Mouse (Mus musculus) neural tube, embryonic 14.5 days (tissue): Measurements from ENCODE around the gene Gm20388. TPM values are rescaled to one million over a fixed set of nuclear protein-coding genes. Genes with fewer than 3 reads are reported as not detected.

Source experiments
- ATAC-seq: fragments of 200-750 bp; cut with Nextera tagmentation; 2 replicates; pipeline ENCODE4 v1.8.0; 2017; ENCODE audit warnings: low read depth, mild to moderate bottlenecking, moderate TSS enrichment, moderate library complexity
- H3K27ac ChIP-seq: fragments of 300-500 bp; sonication (generic); 2 replicates; pipeline ENCODE4 v1.5.1; 2014; ENCODE audit warnings: low read depth, mild to moderate bottlenecking, control low read depth, low read length, moderate library complexity, mixed read lengths
- H3K27me3 ChIP-seq: fragments of 300-500 bp; sonication (generic); 2 replicates; pipeline ENCODE4 v1.6.1; 2014; ENCODE audit warnings: low read length; ENCODE audit not compliant: control insufficient read depth, insufficient read depth
- H3K36me3 ChIP-seq: fragments of 300-500 bp; sonication (generic); 2 replicates; pipeline ENCODE4 v1.6.1; 2014; ENCODE audit warnings: low read length, mixed read lengths; ENCODE audit not compliant: control insufficient read depth, insufficient read depth
- H3K4me1 ChIP-seq: fragments of 300-500 bp; sonication (generic); 2 replicates; pipeline ENCODE4 v1.6.1; 2014; ENCODE audit warnings: low read length; ENCODE audit not compliant: control insufficient read depth, insufficient read depth
- H3K4me2 ChIP-seq: fragments of 300-500 bp; sonication (generic); 2 replicates; pipeline ENCODE4 v1.6.1; 2014; ENCODE audit warnings: mild to moderate bottlenecking, low read depth, low read length, control low read depth
- H3K4me3 ChIP-seq: fragments of 300-500 bp; sonication (generic); 2 replicates; pipeline ENCODE4 v1.5.1; 2014; ENCODE audit warnings: low read depth, low read length, control low read depth, mixed read lengths
- H3K9ac ChIP-seq: fragments of 300-500 bp; sonication (generic); replicated peaks from 2 replicates; pipeline ENCODE4 v1.6.1; 2014; ENCODE audit warnings: low read depth, mild to moderate bottlenecking, control low read depth, low read length, mixed read lengths
- H3K9me3 ChIP-seq: fragments of 300-500 bp; sonication (generic); 2 replicates; pipeline ENCODE4 v1.6.1; 2016; ENCODE audit warnings: low read length; ENCODE audit not compliant: control insufficient read depth
- WGBS: fragments of 180-500 bp; shearing (Covaris S2); extraction: QIAGEN DNeasy Blood & Tissue Kit; methylation state at CpG from one replicate; pipeline ENCODE4 v1.1.7; 2014; 5-methylcytosine and 5-hydroxymethylcytosine counted together
- polyA plus RNA-seq: library from polyadenylated mRNA; unstranded; fragments of >200 nt; fragmentation: Nextera tagmentation; extraction: Ambion mirVana; gene quantifications from 2 replicates; pipeline ENCODE4 v1.2.1, GENCODE M21; 2014

The Gm20388 gene
- polyA plus RNA-seq, 1 experiment from 2014 or later: 10.3 TPM

DNA sequence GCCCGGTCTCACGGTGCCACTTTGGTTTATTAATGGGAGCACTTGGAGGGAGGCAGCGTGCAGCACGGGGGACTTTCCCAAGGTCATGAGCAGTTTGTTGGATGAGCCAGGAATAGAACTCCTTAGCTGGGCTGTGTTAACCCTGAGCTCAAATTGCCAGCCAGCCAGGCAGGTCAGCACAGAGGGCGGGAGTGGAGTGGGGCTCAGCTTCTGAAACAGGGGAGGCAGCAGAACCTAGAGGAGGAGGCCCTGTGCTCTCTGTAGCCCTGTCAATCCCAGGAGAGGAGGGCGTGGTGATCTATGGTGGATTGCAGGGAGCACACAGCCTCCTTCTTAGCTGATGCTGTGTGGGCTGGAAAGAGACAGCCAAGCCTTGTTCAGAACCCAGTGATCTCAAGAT lies 615.2 kb downstream of the Gm20388 start:
- Histone ChIP-seq H3K27me3 (no peaks in the 10 kb centered on the region), H3K4me3 (no peak overlapping the region), H3K36me3 (no peaks in the 10 kb centered on the region), H3K4me1 (peaks cover 55% of the 10 kb centered on the region), H3K9me3 (no peaks in the 10 kb centered on the region), H3K9ac (no peak overlapping the region), H3K4me2 (no peak overlapping the region), H3K27ac (no peak overlapping the region)
- WGBS: 34% methylated on average over 6 of the region's 6 CpGs
- no peak for ATAC-seq

DNA sequence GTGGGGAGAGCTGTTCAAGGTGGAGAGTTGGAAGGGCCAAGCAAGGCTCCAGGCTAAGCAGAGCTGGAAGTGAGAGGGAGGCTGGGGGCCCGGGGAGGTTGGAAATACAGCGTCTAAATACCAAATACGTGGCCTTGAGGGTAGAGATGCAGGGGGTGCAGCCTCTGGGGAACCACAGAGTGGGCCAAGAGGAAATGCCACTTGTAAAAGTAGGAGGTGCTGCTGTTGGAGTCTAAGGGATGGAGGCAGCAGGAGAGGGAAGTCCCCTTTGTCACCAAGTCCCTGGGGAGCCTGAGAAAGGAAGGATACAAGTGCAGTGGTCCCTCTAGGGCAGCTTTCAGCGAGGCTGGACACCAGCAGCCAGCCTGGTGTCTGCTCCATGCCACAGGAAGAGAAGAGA lies 615.9 kb downstream of the Gm20388 start:
- H3K4me2 ChIP-seq: no peak overlapping the region
- H3K4me1 ChIP-seq: peaks cover 54% of the 10 kb centered on the region
- no peak overlapping the region for H3K27ac ChIP-seq

DNA sequence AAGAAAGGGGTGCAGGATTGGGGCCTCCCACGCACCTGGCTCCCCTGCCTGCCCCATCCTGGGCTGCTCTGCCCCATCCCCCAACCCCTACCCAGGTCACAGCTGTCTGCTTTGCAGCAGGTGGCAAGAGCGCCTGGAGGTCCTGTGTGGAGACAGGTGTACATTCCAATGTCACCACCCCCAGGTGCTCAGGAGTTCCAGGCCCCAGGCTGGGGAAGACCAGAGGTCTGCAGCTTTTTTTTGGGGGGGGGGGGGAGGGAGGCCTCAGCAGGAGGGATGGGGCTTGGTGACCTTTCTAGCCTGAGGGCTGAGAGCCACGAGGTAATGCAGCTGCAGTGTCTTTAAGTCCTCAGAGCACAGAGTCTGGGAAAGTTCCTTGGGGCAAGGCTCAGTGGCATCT lies 617.7 kb downstream of the Gm20388 start:
- WGBS: 26% methylated on average over 3 of the region's 3 CpGs

More for the DNA sequence above, 615.9 kb downstream of the Gm20388 start:
- Histone ChIP-seq H3K9me3 (no peaks in the 10 kb centered on the region), H3K9ac (no peak overlapping the region), H3K27me3 (no peaks in the 10 kb centered on the region), H3K36me3 (no peaks in the 10 kb centered on the region), H3K4me3 (no peak overlapping the region)
- 23% methylated on average over 4 of the region's 4 CpGs for WGBS
- ATAC-seq: no peak

DNA sequence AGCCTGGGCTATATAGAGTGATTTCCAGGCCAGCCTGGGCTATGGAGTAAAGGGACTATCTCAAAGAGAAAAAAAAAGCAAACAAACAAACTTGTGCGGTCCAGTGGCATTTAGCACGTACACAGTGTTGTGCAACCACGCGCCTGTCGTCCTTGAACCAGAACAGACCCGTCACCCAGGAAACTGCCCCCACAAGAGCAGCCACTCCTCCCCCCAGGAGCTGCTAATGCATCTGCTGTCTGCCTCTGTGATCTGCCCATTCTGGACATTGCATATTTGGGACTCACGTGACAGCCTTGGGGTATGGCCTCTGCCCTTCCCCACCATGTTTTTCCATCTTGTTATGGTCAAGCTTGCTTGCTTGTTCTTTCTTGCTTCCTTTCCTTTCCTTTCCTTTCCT lies 618.6 kb downstream of the Gm20388 start:
- no peaks in the 10 kb centered on the region for H3K9me3 ChIP-seq
- no peak for ATAC-seq
- H3K36me3 ChIP-seq: no peaks in the 10 kb centered on the region
- H3K9ac ChIP-seq: no peak overlapping the region
- H3K4me2 ChIP-seq: no peak overlapping the region
- H3K4me3 ChIP-seq: no peak overlapping the region
- peaks cover 65% of the 10 kb centered on the region for H3K4me1 ChIP-seq
- H3K27ac ChIP-seq: no peak overlapping the region
- no peaks in the 10 kb centered on the region for H3K27me3 ChIP-seq
- WGBS: 43% methylated on average over 7 of the region's 7 CpGs

More for the DNA sequence above, 617.7 kb downstream of the Gm20388 start:
- no peak overlapping the region for H3K27ac ChIP-seq
- H3K9me3 ChIP-seq: no peaks in the 10 kb centered on the region
- no peaks in the 10 kb centered on the region for H3K27me3 ChIP-seq
- no peak overlapping the region for H3K4me3 ChIP-seq
- no peaks in the 10 kb centered on the region for H3K36me3 ChIP-seq
- no peak overlapping the region for H3K4me2 ChIP-seq
- H3K4me1 ChIP-seq: peaks cover 65% of the 10 kb centered on the region
- ATAC-seq: no peak
- H3K9ac ChIP-seq: no peak overlapping the region

DNA sequence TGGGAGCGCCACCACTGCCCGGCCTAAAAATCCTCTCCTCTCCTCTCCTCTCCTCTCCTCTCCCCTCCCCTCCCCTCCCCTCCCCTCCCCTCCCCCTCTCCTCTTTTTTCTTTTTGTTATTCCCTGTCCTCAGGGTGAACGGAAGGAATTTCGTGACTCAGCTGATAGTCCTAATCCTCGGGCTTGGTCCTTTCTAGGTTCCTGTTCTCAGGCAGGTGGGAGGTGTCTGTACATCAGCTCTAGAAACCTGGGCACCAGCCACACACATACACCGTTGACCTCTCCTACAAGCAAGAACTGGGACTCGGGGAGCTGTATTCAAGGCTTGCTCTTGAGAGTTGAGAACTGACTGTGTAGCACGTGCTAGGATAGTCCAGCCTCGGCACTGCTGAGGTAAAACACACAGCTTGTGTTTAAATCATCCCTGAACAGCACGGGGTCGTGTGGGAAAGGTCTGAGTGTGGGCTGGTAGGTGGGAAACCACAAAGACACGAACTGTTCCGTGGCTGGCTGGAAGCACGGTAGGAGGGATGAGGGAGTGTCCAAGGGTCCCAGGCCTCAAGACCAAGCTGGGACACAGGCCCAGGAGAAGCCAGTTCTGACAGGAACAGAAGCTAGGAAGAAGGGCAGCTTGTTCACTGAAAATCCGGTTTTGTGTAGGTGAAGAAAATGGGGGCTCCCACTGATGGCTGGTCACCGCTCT lies 620.5 kb downstream of the Gm20388 start:
- H3K27ac ChIP-seq: peak overlapping the region; percentile 4; the same call in 1 of the 2 replicates
- H3K4me2 ChIP-seq: no peak overlapping the region
- no peak for ATAC-seq

DNA sequence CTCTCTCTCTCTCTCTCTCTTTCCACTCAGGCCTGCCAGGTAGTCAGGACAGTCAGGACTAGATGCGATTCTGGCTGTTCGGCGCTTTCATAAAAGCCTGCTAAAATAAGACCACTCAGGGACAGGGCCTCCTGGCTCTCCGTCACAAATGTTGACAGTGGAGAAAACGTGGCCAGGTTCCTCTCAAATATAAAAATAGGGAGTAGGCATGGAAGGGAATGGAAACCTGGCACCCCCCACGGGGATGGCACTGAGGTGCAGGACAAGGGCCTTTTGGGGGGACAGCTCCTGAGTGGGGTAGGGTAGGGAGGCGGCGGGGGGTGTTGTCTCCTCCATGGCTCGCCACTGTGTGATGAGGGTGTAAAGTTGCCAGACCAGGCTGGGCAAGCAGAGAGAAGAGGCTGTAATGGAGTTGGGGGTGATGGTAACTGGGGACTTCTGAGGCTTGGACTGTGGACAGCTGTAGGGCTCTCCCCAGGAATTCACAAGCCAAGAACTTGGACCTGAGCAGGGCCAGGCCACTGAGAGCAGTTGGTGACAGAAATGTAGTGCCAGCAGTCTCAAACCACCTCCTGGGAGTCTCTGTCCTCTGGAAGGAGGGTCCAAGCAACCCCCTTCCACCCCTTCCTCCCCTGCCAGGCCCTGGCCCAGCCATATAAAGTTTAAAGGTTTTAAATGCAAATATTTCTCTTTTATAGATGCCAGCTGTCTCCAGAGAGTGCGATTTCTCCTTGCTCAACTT lies 621.3 kb downstream of the Gm20388 start:
- no peaks in the 10 kb centered on the region for H3K27me3 ChIP-seq
- no peaks in the 10 kb centered on the region for H3K9me3 ChIP-seq
- H3K4me2 ChIP-seq: peak overlapping the region; percentile 34; the same call in 1 of the 2 replicates
- H3K9ac ChIP-seq: no peak overlapping the region; the same call in 1 of the 2 replicates
- H3K27ac ChIP-seq: peak overlapping the region; percentile 4
- H3K4me1 ChIP-seq: peaks cover 76% of the 10 kb centered on the region
- no peaks in the 10 kb centered on the region for H3K36me3 ChIP-seq
- ATAC-seq: no peak
- no peak overlapping the region for H3K4me3 ChIP-seq
- 29% methylated on average over 10 of the region's 10 CpGs for WGBS

More for the DNA sequence above, 620.5 kb downstream of the Gm20388 start:
- Histone ChIP-seq H3K36me3 (no peaks in the 10 kb centered on the region), H3K9ac (no peak overlapping the region), H3K27me3 (no peaks in the 10 kb centered on the region), H3K4me1 (peaks cover 75% of the 10 kb centered on the region), H3K4me3 (no peak overlapping the region), H3K9me3 (no peaks in the 10 kb centered on the region)
- WGBS: 45% methylated on average over 16 of the region's 16 CpGs

DNA sequence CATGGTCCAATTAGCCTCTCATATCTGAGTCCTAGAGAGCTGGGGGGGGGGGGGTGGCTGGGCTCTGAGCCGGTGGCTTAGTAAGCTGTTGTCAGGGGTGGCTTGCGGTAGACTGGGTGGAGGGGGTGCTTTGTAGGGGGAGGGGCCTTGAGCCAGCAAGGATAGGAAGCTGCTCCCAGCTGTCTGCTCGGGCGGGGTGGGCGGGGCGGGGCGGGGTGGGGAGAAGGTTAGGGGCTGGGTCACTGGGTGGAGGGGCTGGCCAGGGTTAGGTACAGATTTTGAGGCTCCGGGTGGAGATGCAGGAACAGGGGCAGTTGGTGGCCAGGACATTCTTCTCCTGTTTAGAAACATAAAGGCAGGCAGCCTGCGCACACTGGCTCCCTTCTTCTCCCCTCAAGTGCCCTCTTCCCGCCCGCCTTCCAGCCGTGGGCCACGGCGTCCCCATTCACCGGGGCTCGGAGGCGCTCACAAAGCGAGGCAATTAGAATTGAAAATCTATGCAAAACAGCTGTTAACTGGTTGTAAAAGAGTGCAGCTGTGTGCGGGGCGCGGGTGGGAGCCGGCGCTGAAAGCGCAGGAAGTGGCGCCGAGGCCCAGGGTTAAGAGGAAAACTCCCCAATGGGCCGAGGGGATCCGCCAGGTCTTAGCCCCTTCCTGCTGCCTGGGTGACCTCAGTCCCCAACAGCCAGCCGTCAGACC lies 622.0 kb downstream of the Gm20388 start:
- Histone ChIP-seq H3K27ac (peak overlapping the region; percentile 66), H3K4me3 (no peak overlapping the region), H3K27me3 (no peaks in the 10 kb centered on the region), H3K4me2 (peak overlapping the region; percentile 34; the same call in 1 of the 2 replicates), H3K9ac (peak overlapping the region; percentile 12; the same call in 1 of the 2 replicates), H3K36me3 (no peaks in the 10 kb centered on the region), H3K4me1 (peaks cover 77% of the 10 kb centered on the region), H3K9me3 (no peaks in the 10 kb centered on the region)
- 2% methylated on average over 29 of the region's 29 CpGs for WGBS
- 0 out of 2 replicates have a peak, but pooled peaks have one; percentile 26 for ATAC-seq

DNA sequence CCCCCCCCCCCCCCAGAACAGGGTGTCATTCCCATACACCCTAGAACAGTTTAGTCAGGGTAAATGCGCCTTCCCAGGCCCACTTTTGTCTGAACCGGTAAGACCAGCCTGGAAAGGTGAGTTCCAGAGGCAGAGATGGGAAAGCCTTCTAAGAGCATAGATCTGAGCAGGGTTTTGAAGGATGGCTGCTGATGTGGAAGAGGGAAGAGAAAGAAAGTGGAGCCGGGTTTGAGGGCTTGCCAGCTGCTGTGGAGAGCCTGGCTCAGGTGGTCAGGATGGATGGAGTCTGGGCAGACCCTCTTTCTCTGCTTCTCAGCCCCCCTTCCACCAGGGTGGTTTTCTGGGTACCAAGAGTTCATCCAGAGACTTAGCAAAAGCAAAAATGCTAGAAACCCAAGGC lies 622.7 kb downstream of the Gm20388 start:
- peak overlapping the region; percentile 34; the same call in 1 of the 2 replicates for H3K4me2 ChIP-seq
- H3K4me3 ChIP-seq: no peak overlapping the region
- WGBS: 20% methylated on average over 3 of the region's 3 CpGs
- peaks cover 76% of the 10 kb centered on the region for H3K4me1 ChIP-seq
- peak overlapping the region; percentile 12; the same call in 1 of the 2 replicates for H3K9ac ChIP-seq
- peak overlapping the region; percentile 66; the same call in 1 of the 2 replicates for H3K27ac ChIP-seq
- no peak for ATAC-seq
- no peaks in the 10 kb centered on the region for H3K36me3 ChIP-seq
- no peaks in the 10 kb centered on the region for H3K9me3 ChIP-seq
- H3K27me3 ChIP-seq: no peaks in the 10 kb centered on the region
